9 mouse cellular contexts compared by ENCODE assay signal in genomic region chr11:6679694-6680396, GRCm38 (mm10). TPM values are rescaled to one million over a fixed set of nuclear protein-coding genes. Genes with fewer than 3 reads are reported as not detected.
DNase-seq lines count a peak whose midpoint lies in the region; ATAC-seq and TF ChIP-seq lines count a peak whose summit lies in the region.
"Had no signal": no experiment of that assay in that cellular context is flagged by ENCODE, and none has a peak within 500 bp of the region (broad histone marks: within the 10 kb centered on the region; RNA-seq: fewer than 3 reads in every experiment).

No protein-coding gene starts in this region.

- 49% methylated on average over 17 of the region's 17 CpGs for WGBS in liver, embryonic 11.5 days
- 62% methylated on average over 17 of the region's 17 CpGs for WGBS in stomach, embryonic 14.5 days

- peaks cover 2% of the 10 kb centered on the region; the same call in 1 of the 2 replicates for H3K9me3 ChIP-seq in liver, embryonic 11.5 days (ENCODE audit: control insufficient read depth, low read length)
- H3K9me3 ChIP-seq in stomach, embryonic 14.5 days (ENCODE audit: control insufficient read depth, low read depth, low read length), result no peaks in the 10 kb centered on the region

- peak; percentile 38 for DNase-seq in kidney, adult 18-20 months
- no peak for DNase-seq in kidney, adult 8-10 months
- no peak for DNase-seq in liver, embryonic 11.5 days (ENCODE audit: low spot score)
- no peak for DNase-seq in cerebellum, postnatal 10 days
- DNase-seq in layer of hippocampus, adult 2 months (ENCODE audit: low spot score in 2 of 2), result no peak
- DNase-seq in left cerebral cortex, postnatal 36 days (ENCODE audit: low spot score in 2 of 2), result no peak

- no peaks in the 10 kb centered on the region for H3K4me1 ChIP-seq in liver, embryonic 11.5 days (replicated peaks; ENCODE audit: control insufficient read depth, insufficient read depth, low read length)
- H3K4me1 ChIP-seq in stomach, embryonic 14.5 days (ENCODE audit: control insufficient read depth, insufficient read depth, low read length), result peaks cover 5% of the 10 kb centered on the region; the same call in 1 of the 2 replicates

- peak; percentile 61 to 65 for ATAC-seq in hematopoietic stem cell, adult 5-6 weeks (replicated peaks in 1 of 2; ENCODE audit: insufficient read depth in 1 of 2, low FRiP score in 2 of 2, low TSS enrichment in 1 of 2, low read depth in 1 of 2, poor library complexity in 2 of 2, severe bottlenecking in 2 of 2)
- no peak for ATAC-seq in liver, embryonic 11.5 days (replicated peaks; ENCODE audit: low FRiP score)
- 0 out of 2 replicates have a peak, but pooled peaks have one; percentile 20 for ATAC-seq in stomach, embryonic 14.5 days (ENCODE audit: insufficient number of reproducible peaks, insufficient read depth, low FRiP score, low read depth)
- ATAC-seq: Patski had no signal

- no peak overlapping the region for H3K27ac ChIP-seq in liver, embryonic 11.5 days (ENCODE audit: low read depth, low read length)
- H3K27ac ChIP-seq in stomach, embryonic 14.5 days (ENCODE audit: low read length), result peak overlapping the region; percentile 69; the same call in 1 of the 2 replicates
- H3K27ac ChIP-seq in layer of hippocampus, adult 2 months, result no peak overlapping the region

- no peaks in the 10 kb centered on the region for H3K27me3 ChIP-seq in liver, embryonic 11.5 days (replicated peaks; ENCODE audit: control insufficient read depth, insufficient read depth, low read length)
- H3K27me3 ChIP-seq in stomach, embryonic 14.5 days (ENCODE audit: control insufficient read depth, insufficient read depth, low read length), result no peaks in the 10 kb centered on the region
- H3K27me3 ChIP-seq: Patski had no signal

- H3K36me3 ChIP-seq in liver, embryonic 11.5 days (ENCODE audit: control insufficient read depth, insufficient read depth, low read length), result no peaks in the 10 kb centered on the region
- H3K36me3 ChIP-seq in stomach, embryonic 14.5 days (ENCODE audit: control insufficient read depth, insufficient read depth, low read length), result no peaks in the 10 kb centered on the region

- H3K4me3 ChIP-seq in liver, embryonic 11.5 days (ENCODE audit: low read depth, low read length), result no peak overlapping the region
- no peak overlapping the region for H3K4me3 ChIP-seq in stomach, embryonic 14.5 days (ENCODE audit: low read depth, low read length)
- H3K4me3 ChIP-seq in layer of hippocampus, adult 2 months, result no peak overlapping the region

- intact Hi-C loops in left cerebral cortex, postnatal 36 days (cut with DNase I), result no loop called here

- no peak for TF ChIP-seq CTCF in layer of hippocampus, adult 2 months (conservative IDR thresholded peaks at IDR 0.05)

- H3K9ac ChIP-seq in liver, embryonic 11.5 days (ENCODE audit: low read depth, low read length), result no peak overlapping the region; the same call in 1 of the 2 replicates
- H3K9ac ChIP-seq in stomach, embryonic 14.5 days (replicated peaks; ENCODE audit: low read depth, low read length), result no peak overlapping the region

- H3K4me2 ChIP-seq in liver, embryonic 11.5 days, result peak overlapping the region; percentile 51
- H3K4me2 ChIP-seq in stomach, embryonic 14.5 days (replicated peaks; ENCODE audit: low read depth, low read length), result peak overlapping the region; percentile 15; the same call in 1 of the 2 replicates

RNA-seq across cellular contexts. Expression of gene Ramp3, which starts 21.5 kb away (rescaled TPM):
- 0.25 TPM in 1 of 2 replicates, not detected in the other for total RNA-seq in hematopoietic stem cell, adult 5-6 weeks (2017)
- polyA plus RNA-seq in liver, embryonic 11.5 days (2014; fragmentation: Nextera tagmentation; extraction: Ambion mirVana), result 0.34 and 0.53 TPM in 2 replicates
- 8.5 and 8.7 TPM in 2 replicates for polyA plus RNA-seq in stomach, embryonic 14.5 days (2014; fragmentation: Nextera tagmentation; extraction: Ambion mirVana)
- total RNA-seq in layer of hippocampus, adult 2 months (2021), result 1 to 10 TPM; 6.1 to 7.6 TPM
- total RNA-seq in left cerebral cortex, postnatal 36 days (2021), result 10 to 100 TPM; 13.6 to 26.8 TPM

RNA-seq across cellular contexts. Expression of gene Wap, which starts 41.4 kb away (rescaled TPM):
- total RNA-seq in hematopoietic stem cell, adult 5-6 weeks (2017), result not detected in 2 replicates
- polyA plus RNA-seq in liver, embryonic 11.5 days (2014; fragmentation: Nextera tagmentation; extraction: Ambion mirVana), result not detected in 2 replicates
- not detected in 2 replicates for polyA plus RNA-seq in stomach, embryonic 14.5 days (2014; fragmentation: Nextera tagmentation; extraction: Ambion mirVana)
- total RNA-seq in layer of hippocampus, adult 2 months (2021), result not detected
- total RNA-seq in left cerebral cortex, postnatal 36 days (2021), result not detected
- polyA plus RNA-seq: Patski had no signal

RNA-seq across cellular contexts. Expression of gene Tbrg4, which starts 54.0 kb away (rescaled TPM):
- 19.9 and 36.6 TPM in 2 replicates for total RNA-seq in hematopoietic stem cell, adult 5-6 weeks (2017)
- 94.3 and 103 TPM in 2 replicates for polyA plus RNA-seq in liver, embryonic 11.5 days (2014; fragmentation: Nextera tagmentation; extraction: Ambion mirVana)
- 37.1 TPM in 2 replicates for polyA plus RNA-seq in stomach, embryonic 14.5 days (2014; fragmentation: Nextera tagmentation; extraction: Ambion mirVana)
- 10 to 100 TPM; 42.9 to 52.9 TPM for total RNA-seq in layer of hippocampus, adult 2 months (2021)
- 10 to 100 TPM; 48.3 to 58.7 TPM for total RNA-seq in left cerebral cortex, postnatal 36 days (2021)
